Mouse (Mus musculus) embryo, embryonic 10 days (tissue): ENCODE measurements around the gene Mfap3.
A peak's percentile ranks its signal among the peaks of the same experiment; 100 is the strongest.
"Not testable (repeated sequence)": the region's sequence is repeated elsewhere in the genome, so short reads cannot be mapped to it uniquely, and the experiment has no call there.

Experiments used
- DNase-seq: peaks from one replicate; pipeline ENCODE4 v3.0.0-alpha.2; 2015; ENCODE audit warnings: low spot score

Gene Mfap3

GRCm38 (mm10) chr11:57529111-57529510 lies 10.6 kb downstream of the Mfap3 start:
- no peak for DNase-seq

- peak; percentile 31 for DNase-seq
These were observed 13.0 kb downstream of the Mfap3 start for GRCm38 (mm10) chr11:57531300-57531950.

- no peak for DNase-seq
These were observed 13.8 kb downstream of the Mfap3 start for GRCm38 (mm10) chr11:57532306-57532705.

GRCm38 (mm10) chr11:57535912-57536311 lies 17.4 kb downstream of the Mfap3 start:
- no peak for DNase-seq

GRCm38 (mm10) chr11:57539841-57540418 lies 21.5 kb downstream of the Mfap3 start:
- no peak for DNase-seq

- no peak for DNase-seq
These were observed 22.2 kb downstream of the Mfap3 start for GRCm38 (mm10) chr11:57540681-57541080.

GRCm38 (mm10) chr11:57548618-57549550 lies 30.4 kb downstream of the Mfap3 start:
- peak; percentile 92 for DNase-seq

GRCm38 (mm10) chr11:57550230-57550629 lies 31.8 kb downstream of the Mfap3 start:
- no peak for DNase-seq

GRCm38 (mm10) chr11:57551016-57551415 lies 32.6 kb downstream of the Mfap3 start:
- no peak for DNase-seq

GRCm38 (mm10) chr11:57553015-57553780 lies 34.7 kb downstream of the Mfap3 start:
- peak; percentile 63 for DNase-seq

GRCm38 (mm10) chr11:57557936-57558335 lies 39.5 kb downstream of the Mfap3 start:
- DNase-seq: not testable (repeated sequence)

- DNase-seq: no peak
These were observed 46.1 kb downstream of the Mfap3 start for GRCm38 (mm10) chr11:57564564-57564963.

- no peak for DNase-seq
These were observed 47.9 kb downstream of the Mfap3 start for GRCm38 (mm10) chr11:57566091-57567035.

GRCm38 (mm10) chr11:57568950-57569490 lies 50.6 kb downstream of the Mfap3 start:
- no peak for DNase-seq

GRCm38 (mm10) chr11:57571035-57571434 lies 52.6 kb downstream of the Mfap3 start:
- DNase-seq: no peak

GRCm38 (mm10) chr11:57573686-57574274 lies 55.3 kb downstream of the Mfap3 start:
- DNase-seq: no peak

- DNase-seq: no peak
These were observed 58.5 kb downstream of the Mfap3 start for GRCm38 (mm10) chr11:57576871-57577515.

GRCm38 (mm10) chr11:57582818-57583635 lies 64.6 kb downstream of the Mfap3 start:
- DNase-seq: peak; percentile 64
